Mouse (Mus musculus) lung, adult 2 months (tissue): ENCODE results near the gene Asrgl1. TPM values are rescaled to one million over a fixed set of nuclear protein-coding genes. Genes with fewer than 3 reads are reported as not detected.
A peak's percentile ranks its signal among the peaks of the same experiment; 100 is the strongest.
"Not testable (repeated sequence)": the region's sequence is repeated elsewhere in the genome, so short reads cannot be mapped to it uniquely, and the experiment has no call there.

Experiments
- DNase-seq: peaks from one replicate; pipeline ENCODE4 v3.0.0; 2022
- H3K4me1 ChIP-seq: fragments of 200-500 bp; 2 replicates; pipeline ENCODE4 v1.6.1; 2011; ENCODE audit warnings: low read length; ENCODE audit not compliant: control insufficient read depth, insufficient read depth
- H3K4me3 ChIP-seq: fragments of 200-500 bp; replicated peaks from 2 replicates; pipeline ENCODE3; 2011; ENCODE audit warnings: low read depth, mild to moderate bottlenecking, control low read depth, low read length; ENCODE audit errors: extremely low read depth
- CTCF ChIP-seq: fragments of 200-500 bp; IDR thresholded peaks from 2 replicates; pipeline ENCODE4 v1.5.1; 2011; ENCODE audit warnings: mild to moderate bottlenecking, low read length, control low read depth; ENCODE audit not compliant: insufficient read depth
- POLR2A ChIP-seq: fragments of 200-500 bp; IDR thresholded peaks from 2 replicates; pipeline ENCODE4 v1.6.1; 2011; ENCODE audit warnings: low read depth, mild to moderate bottlenecking, control low read depth, low read length, borderline replicate concordance; ENCODE audit errors: extremely low read depth
- WGBS: fragments of 180-500 bp; shearing (Covaris S2); methylation state at CpG from one replicate; pipeline ENCODE4 v1.1.7; 2018; 5-methylcytosine and 5-hydroxymethylcytosine counted together
- polyA plus RNA-seq: library from polyadenylated mRNA; depleted of rRNA; stranded (reverse); fragments of >200 nt; gene quantifications from 2 replicates; pipeline ENCODE4 v1.2.3, GENCODE M21; 2012

The Asrgl1 gene
- polyA plus RNA-seq, 1 experiment, result 2.2 TPM

GRCm38 (mm10) chr19:9087821-9088220 is 47.6 kb downstream of the Asrgl1 start, which contains the start of gene Scgb1a1:
TSS of gene Scgb1a1 (minus strand) at chr19:9087958.
- DNase-seq, result no peak
- peaks cover 3% of the 10 kb centered on the region; the same call in 1 of the 2 replicates for H3K4me1 ChIP-seq
- 69% methylated on average over 4 of the region's 4 CpGs for WGBS
- H3K4me3 ChIP-seq, result peak within 1 kb of the TSS; percentile 48
- TF ChIP-seq POLR2A (peak; percentile 79; the same call in 1 of the 2 replicates), CTCF (no peak)

GRCm38 (mm10) chr19:9083892-9084291 is 51.5 kb downstream of the Asrgl1 start:
- not testable (repeated sequence) for H3K4me3 ChIP-seq, H3K4me1 ChIP-seq, DNase-seq
- TF ChIP-seq POLR2A, result 0 out of 2 replicates have a peak, but pooled peaks have one; percentile 3
- 59% methylated on average over 2 of the region's 2 CpGs for WGBS

- 87% methylated on average over 2 of the region's 2 CpGs for WGBS
- TF ChIP-seq CTCF, result no peak
- TF ChIP-seq POLR2A, result peak; percentile 42; the same call in 1 of the 2 replicates
- peaks cover 5% of the 10 kb centered on the region for H3K4me1 ChIP-seq
- no peak overlapping the region for H3K4me3 ChIP-seq
- no peak for DNase-seq
Observed at GRCm38 (mm10) chr19:9083010-9083355, 52.5 kb downstream of the Asrgl1 start.

GRCm38 (mm10) chr19:9082191-9083009 is 53.0 kb downstream of the Asrgl1 start:
- Histone ChIP-seq H3K4me3 (peak overlapping the region; percentile 39), H3K4me1 (peaks cover 5% of the 10 kb centered on the region)
- DNase-seq, result peak; percentile 80
- WGBS, result 10% methylated on average over 23 of the region's 23 CpGs
- peak; percentile 70 for TF ChIP-seq CTCF
- peak; percentile 85; the same call in 1 of the 2 replicates for TF ChIP-seq POLR2A

GRCm38 (mm10) chr19:9081311-9082190 is 53.9 kb downstream of the Asrgl1 start:
- TF ChIP-seq POLR2A (peak; percentile 40; the same call in 1 of the 2 replicates), CTCF (no peak)
- H3K4me3 ChIP-seq, result no peak overlapping the region
- H3K4me1 ChIP-seq, result peaks cover 5% of the 10 kb centered on the region
- WGBS, result 70% methylated on average over 14 of the region's 14 CpGs
- DNase-seq, result no peak

- WGBS, result 42% methylated on average over 7 of the region's 7 CpGs
- no peak overlapping the region for H3K4me3 ChIP-seq
Observed at GRCm38 (mm10) chr19:9079916-9080315, 55.5 kb downstream of the Asrgl1 start.

GRCm38 (mm10) chr19:9076982-9077660 is 58.3 kb downstream of the Asrgl1 start:
- H3K4me3 ChIP-seq, result no peak overlapping the region
- DNase-seq, result no peak
- no peak for TF ChIP-seq POLR2A
- TF ChIP-seq CTCF, result no peak
- WGBS, result 58% methylated on average over 4 of the region's 4 CpGs
- H3K4me1 ChIP-seq, result peaks cover 18% of the 10 kb centered on the region

More at GRCm38 (mm10) chr19:9079916-9080315, 55.5 kb downstream of the Asrgl1 start:
- DNase-seq, result no peak
- peaks cover 5% of the 10 kb centered on the region for H3K4me1 ChIP-seq
- TF ChIP-seq POLR2A (no peak), CTCF (no peak)

- TF ChIP-seq CTCF (no peak), POLR2A (no peak)
- Histone ChIP-seq H3K4me1 (peaks cover 26% of the 10 kb centered on the region), H3K4me3 (no peak overlapping the region)
- DNase-seq, result no peak
- 85% methylated on average over 3 of the region's 3 CpGs for WGBS
Observed at GRCm38 (mm10) chr19:9076035-9076434, 59.4 kb downstream of the Asrgl1 start.

- DNase-seq, result no peak
- no peak overlapping the region for H3K4me3 ChIP-seq
- H3K4me1 ChIP-seq, result peaks cover 29% of the 10 kb centered on the region
- 78% methylated on average over 2 of the region's 2 CpGs for WGBS
- no peak for TF ChIP-seq POLR2A
- TF ChIP-seq CTCF, result no peak
Observed at GRCm38 (mm10) chr19:9075558-9075957, 59.9 kb downstream of the Asrgl1 start.
